Mouse (Mus musculus) MEL (cell line): ENCODE results near the gene Rpl37. TPM values are rescaled to one million over a fixed set of nuclear protein-coding genes. Genes with fewer than 3 reads are reported as not detected.
A peak's percentile ranks its signal among the peaks of the same experiment; 100 is the strongest.

Source experiments
- DNase-seq: peaks from one replicate; pipeline ENCODE4 v3.0.0; 2011; ENCODE audit warnings: low read depth, low spot score
- H3K27ac ChIP-seq: 2 replicates; pipeline ENCODE4 v1.5.1; 2012; ENCODE audit warnings: low read depth, mild to moderate bottlenecking, control low read depth, low read length, moderate library complexity; ENCODE audit not compliant: control insufficient read depth
- H3K27me3 ChIP-seq, 2 experiments: fragments of 150-350 bp in 1 of 2; sonication (generic) in 1 of 2; 2 replicates each; pipeline ENCODE4 v1.6.1; 2012; ENCODE audit warnings: low read length in 2 of 2, mild to moderate bottlenecking in 2 of 2, improper control_type of control experiment in 1 of 2, moderate library complexity in 1 of 2; ENCODE audit not compliant: insufficient read depth in 2 of 2, control insufficient read depth in 1 of 2
- H3K36me3 ChIP-seq, 2 experiments: 2 replicates each; pipeline ENCODE4 v1.6.1; 2012 to 2014; ENCODE audit warnings: low read length in 2 of 2, improper control_type of control experiment in 1 of 2, inconsistent platforms in 1 of 2, mild to moderate bottlenecking in 1 of 2; ENCODE audit not compliant: insufficient read depth in 2 of 2, control insufficient read depth in 1 of 2
- H3K4me1 ChIP-seq, 2 experiments: fragments of 150-350 bp in 1 of 2; sonication (generic) in 1 of 2; 2 replicates each; pipeline ENCODE4 v1.6.1; 2012; ENCODE audit warnings: low read length in 2 of 2, improper control_type of control experiment in 1 of 2, mild to moderate bottlenecking in 1 of 2; ENCODE audit not compliant: insufficient read depth in 2 of 2, control insufficient read depth in 1 of 2
- H3K4me3 ChIP-seq, 2 experiments: fragments of 150-350 bp in 1 of 2; sonication (generic) in 1 of 2; 2 replicates each; pipeline ENCODE4 v1.5.1; 2012; ENCODE audit warnings: low read depth in 2 of 2, low read length in 2 of 2, mild to moderate bottlenecking in 2 of 2, moderate library complexity in 2 of 2, control low read depth in 1 of 2, improper control_type of control experiment in 1 of 2; ENCODE audit not compliant: control insufficient read depth in 1 of 2, insufficient read depth in 1 of 2
- H3K79me2 ChIP-seq: 2 replicates; pipeline ENCODE4 v1.6.1; 2012; ENCODE audit warnings: mild to moderate bottlenecking, low read length, moderate library complexity; ENCODE audit not compliant: control insufficient read depth, poor library complexity, insufficient read depth
- H3K9ac ChIP-seq: 2 replicates; pipeline ENCODE4 v1.6.1; 2012; ENCODE audit warnings: low read depth, mild to moderate bottlenecking, control low read depth, low read length, moderate library complexity; ENCODE audit not compliant: control insufficient read depth, poor library complexity, severe bottlenecking
- H3K9me3 ChIP-seq: fragments of 150-350 bp; sonication (generic); replicated peaks from 2 replicates; pipeline ENCODE4 v1.6.1; 2012; ENCODE audit warnings: mild to moderate bottlenecking, low read length, improper control_type of control experiment, moderate library complexity; ENCODE audit not compliant: insufficient read depth
- BHLHE40 ChIP-seq: IDR thresholded peaks from 2 replicates; pipeline ENCODE4 v1.6.1; 2012; ENCODE audit warnings: low read depth, mild to moderate bottlenecking, inconsistent platforms, low read length, improper control_type of control experiment, borderline replicate concordance
- CHD1 ChIP-seq: IDR thresholded peaks from 2 replicates; pipeline ENCODE4 v1.6.1; 2012; ENCODE audit warnings: low read depth, mild to moderate bottlenecking, inconsistent platforms, low read length, improper control_type of control experiment
- CTCF ChIP-seq, 3 experiments: IDR thresholded peaks in 2 of 3; conservative IDR thresholded peaks in 1 of 3; 2 replicates each; pipeline ENCODE4 v1.5.1; 2011 to 2012; ENCODE audit warnings: low read length in 3 of 3, low read depth in 2 of 3, mild to moderate bottlenecking in 2 of 3, improper control_type of control experiment in 1 of 3, inconsistent platforms in 1 of 3, mixed read lengths in 1 of 3, moderate library complexity in 1 of 3; ENCODE audit not compliant: control insufficient read depth in 1 of 3, insufficient read depth in 1 of 3, poor library complexity in 1 of 3, severe bottlenecking in 1 of 3
- E2F4 ChIP-seq: IDR thresholded peaks from 2 replicates; pipeline ENCODE4 v1.6.1; 2011; ENCODE audit warnings: low read depth, low read length, improper control_type of control experiment, borderline replicate concordance
- EP300 ChIP-seq, 2 experiments: IDR thresholded peaks; 2 replicates each; pipeline ENCODE4 v1.6.1; 2011; ENCODE audit warnings: improper control_type of control experiment in 2 of 2, low read length in 2 of 2, low read depth in 1 of 2, mild to moderate bottlenecking in 1 of 2
- GABPA ChIP-seq: IDR thresholded peaks from 2 replicates; pipeline ENCODE4 v1.6.1; 2012; ENCODE audit warnings: low read depth, mild to moderate bottlenecking, inconsistent platforms, low read length, improper control_type of control experiment, moderate library complexity
- GATA1 ChIP-seq: IDR thresholded peaks from 2 replicates; pipeline ENCODE4 v1.6.1; 2011; ENCODE audit warnings: low read depth, low read length, improper control_type of control experiment
- MAX ChIP-seq: IDR thresholded peaks from 2 replicates; pipeline ENCODE4 v1.6.1; 2011; ENCODE audit warnings: low read length, improper control_type of control experiment
- MXI1 ChIP-seq: IDR thresholded peaks from 2 replicates; pipeline ENCODE4 v1.6.1; 2011; ENCODE audit warnings: mild to moderate bottlenecking, low read depth, low read length, improper control_type of control experiment
- MYB ChIP-seq: IDR thresholded peaks from 2 replicates; pipeline ENCODE4 v1.6.1; 2011; ENCODE audit warnings: mild to moderate bottlenecking, low read depth, low read length, improper control_type of control experiment
- MYC ChIP-seq: IDR thresholded peaks from 2 replicates; pipeline ENCODE4 v1.6.1; 2011; ENCODE audit warnings: low read depth, mild to moderate bottlenecking, low read length, improper control_type of control experiment, moderate library complexity
- RAD21 ChIP-seq: IDR thresholded peaks from 2 replicates; pipeline ENCODE4 v1.6.1; 2011; ENCODE audit warnings: mild to moderate bottlenecking, low read depth, low read length, improper control_type of control experiment
- RCOR1 ChIP-seq: IDR thresholded peaks from 2 replicates; pipeline ENCODE4 v1.6.1; 2012; ENCODE audit warnings: low read depth, mild to moderate bottlenecking, inconsistent platforms, low read length, improper control_type of control experiment
- SMC3 ChIP-seq: IDR thresholded peaks from 2 replicates; pipeline ENCODE4 v1.6.1; 2011; ENCODE audit warnings: low read depth, low read length, improper control_type of control experiment
- TBP ChIP-seq: IDR thresholded peaks from 2 replicates; pipeline ENCODE4 v1.8.0; 2011; ENCODE audit warnings: low read depth, low read length, improper control_type of control experiment
- TCF12 ChIP-seq: IDR thresholded peaks from 2 replicates; pipeline ENCODE4 v1.6.1; 2014; ENCODE audit warnings: low read depth, mild to moderate bottlenecking, inconsistent platforms, low read length, improper control_type of control experiment, moderate library complexity
- USF1 ChIP-seq: IDR thresholded peaks from 2 replicates; pipeline ENCODE4 v1.6.1; 2014; ENCODE audit warnings: low read depth, mild to moderate bottlenecking, inconsistent platforms, low read length, improper control_type of control experiment, moderate library complexity
- ZKSCAN1 ChIP-seq: IDR thresholded peaks from 2 replicates; pipeline ENCODE4 v1.6.1; 2012; ENCODE audit warnings: low read depth, mild to moderate bottlenecking, inconsistent platforms, low read length, improper control_type of control experiment, moderate library complexity
- ZMIZ1 ChIP-seq: IDR thresholded peaks from 2 replicates; pipeline ENCODE4 v1.6.1; 2012; ENCODE audit warnings: low read depth, mild to moderate bottlenecking, inconsistent platforms, low read length, improper control_type of control experiment, moderate library complexity
- polyA plus RNA-seq, 2 experiments: library from polyadenylated mRNA; stranded (reverse) in 1 of 2; unstranded in 1 of 2; fragments of >175 nt in 1 of 2; fragments of >200 nt in 1 of 2; gene quantifications; 2 replicates each; pipeline versions ENCODE4 v1.2.1 to v1.2.4; 2012; ENCODE audit warnings: low replicate concordance in 2 of 2, low read depth in 1 of 2; ENCODE audit not compliant: insufficient read length in 2 of 2, insufficient read depth in 1 of 2, missing spikeins in 1 of 2
- total RNA-seq: library from RNA; depleted of rRNA; stranded (reverse); fragments of 300-350 nt; gene quantifications from 2 replicates; pipeline ENCODE4 v1.2.3, GENCODE M21; 2012

Gene Rpl37
- total and polyA plus RNA-seq, 3 experiments: 923 to 1,669 (median 1,012) TPM

GRCm38 (mm10) chr15:5128176-5128940 is 11.9 kb downstream of the Rpl37 start (continued):
- peak; percentile 62 for TF ChIP-seq TCF12
- TF ChIP-seq, all 39 proteins: peak for 16

GRCm38 (mm10) chr15:5129111-5129805 is 12.8 kb downstream of the Rpl37 start:
- H3K9ac ChIP-seq: no peak overlapping the region
- no peaks in the 10 kb centered on the region for H3K27me3 ChIP-seq
- peaks cover 16 to 32% of the 10 kb centered on the region in 2 experiments for H3K4me1 ChIP-seq
- H3K79me2 ChIP-seq: no peaks in the 10 kb centered on the region
- TF ChIP-seq SMC3 (no peak), CTCF (IDR thresholded peaks at IDR 0.05 in 2 of 3, conservative IDR thresholded peaks at IDR 0.05 in 1 of 3; ENCODE audit: control insufficient read depth in 1 of 3, insufficient read depth in 1 of 3, low read depth in 2 of 3, low read length in 3 of 3, poor library complexity in 1 of 3, severe bottlenecking in 1 of 3) (no peak), TCF12 (no peak), MYC (no peak), MAX (no peak), GABPA (no peak), MYB (no peak), CHD1 (no peak), USF1 (no peak), ZMIZ1 (no peak), E2F4 (no peak), GATA1 (no peak), RAD21 (no peak), TBP (no peak), RCOR1 (no peak), MXI1 (no peak), ZKSCAN1 (no peak), BHLHE40 (no peak), EP300 (IDR thresholded peaks at IDR 0.05; ENCODE audit: low read depth in 1 of 2, low read length in 2 of 2) (no peak)
- TF ChIP-seq, all 39 proteins: peak for 0
- no peak for DNase-seq
- H3K9me3 ChIP-seq: no peaks in the 10 kb centered on the region
- no peak overlapping the region for H3K4me3 ChIP-seq
- H3K36me3 ChIP-seq: peaks cover 0 to 48% of the 10 kb centered on the region in 2 experiments; a peak in 2 of 4 replicates
- H3K27ac ChIP-seq: peak overlapping the region; percentile 9; the same call in 1 of the 2 replicates
